Mouse (Mus musculus) kidney, adult 2 months (tissue): ENCODE measurements at regions not wholly inside any gene's neighbourhood (a gene's known extent, or its start where the extent isn't known, plus 50 kb on each side); places are given as distances from the start of the nearest gene placed in this dataset.

ENCODE experiments used
- DNase-seq: peaks from one replicate; pipeline ENCODE4 v3.0.0; 2021
- H3K27ac ChIP-seq: fragments of 200-500 bp; 2 replicates; pipeline ENCODE4 v1.5.1; 2012; ENCODE audit warnings: low read depth, low read length, control low read depth, inconsistent platforms; ENCODE audit not compliant: insufficient read depth
- H3K27me3 ChIP-seq: fragments of 200-500 bp; replicated peaks from 2 replicates; pipeline ENCODE4 v1.6.1; 2012; ENCODE audit warnings: mild to moderate bottlenecking, moderate library complexity, low read length, inconsistent platforms; ENCODE audit not compliant: control insufficient read depth, insufficient read depth
- H3K36me3 ChIP-seq: fragments of 200-500 bp; 2 replicates; pipeline ENCODE4 v1.6.1; 2012; ENCODE audit warnings: mild to moderate bottlenecking, moderate library complexity, low read length, inconsistent platforms; ENCODE audit not compliant: control insufficient read depth, insufficient read depth
- H3K4me1 ChIP-seq: fragments of 200-500 bp; 2 replicates; pipeline ENCODE4 v1.6.1; 2011; ENCODE audit warnings: low read length; ENCODE audit not compliant: control insufficient read depth, insufficient read depth
- H3K4me3 ChIP-seq: fragments of 200-500 bp; 2 replicates; pipeline ENCODE4 v1.5.1; 2011; ENCODE audit warnings: mild to moderate bottlenecking, low read depth, low read length, control low read depth; ENCODE audit not compliant: insufficient read depth
- CTCF ChIP-seq: fragments of 200-500 bp; conservative IDR thresholded peaks from 2 replicates; pipeline ENCODE4 v1.5.1; 2011; ENCODE audit warnings: low read depth, mild to moderate bottlenecking, control low read depth, low read length, moderate library complexity, mixed read lengths; ENCODE audit not compliant: insufficient read depth, insufficient read length
- POLR2A ChIP-seq: fragments of 200-500 bp; IDR thresholded peaks from one replicate; pipeline ENCODE4 v1.6.1; 2011; ENCODE audit warnings: low read depth, low read length, control low read depth
- WGBS: fragments of 180-500 bp; shearing (Covaris S2); methylation state at CpG from one replicate; pipeline ENCODE4 v1.1.7; 2018; 5-methylcytosine and 5-hydroxymethylcytosine counted together

DNA sequence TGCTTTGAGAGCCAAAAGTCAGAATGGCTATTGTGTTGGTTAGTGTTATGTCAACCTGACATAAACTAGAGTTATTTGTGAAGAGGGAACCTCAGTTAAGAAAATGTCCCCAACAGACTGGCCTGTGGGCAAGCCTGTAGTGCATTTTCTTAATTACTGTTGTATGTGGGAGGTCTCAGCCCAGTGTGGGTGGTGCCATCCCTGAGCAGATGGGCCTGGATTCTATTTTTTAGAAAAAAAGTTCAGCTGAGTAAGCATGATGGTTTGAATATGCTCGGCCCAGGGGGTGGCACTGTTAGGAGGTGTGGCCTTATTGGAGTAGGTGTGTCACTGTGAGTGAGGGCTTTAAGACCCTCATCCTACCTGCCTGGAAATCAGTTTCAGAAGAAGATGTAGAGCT lies 104.0 kb downstream of the Tmem215 start:
- no peak for DNase-seq
- TF ChIP-seq CTCF: no peak
- no peak for TF ChIP-seq POLR2A
- no peaks in the 10 kb centered on the region for H3K36me3 ChIP-seq
- no peaks in the 10 kb centered on the region for H3K4me1 ChIP-seq
- no peak overlapping the region for H3K4me3 ChIP-seq
- WGBS: 68% methylated on average over 1 of the region's 1 CpGs
- H3K27ac ChIP-seq: no peak overlapping the region
- no peaks in the 10 kb centered on the region for H3K27me3 ChIP-seq

DNA sequence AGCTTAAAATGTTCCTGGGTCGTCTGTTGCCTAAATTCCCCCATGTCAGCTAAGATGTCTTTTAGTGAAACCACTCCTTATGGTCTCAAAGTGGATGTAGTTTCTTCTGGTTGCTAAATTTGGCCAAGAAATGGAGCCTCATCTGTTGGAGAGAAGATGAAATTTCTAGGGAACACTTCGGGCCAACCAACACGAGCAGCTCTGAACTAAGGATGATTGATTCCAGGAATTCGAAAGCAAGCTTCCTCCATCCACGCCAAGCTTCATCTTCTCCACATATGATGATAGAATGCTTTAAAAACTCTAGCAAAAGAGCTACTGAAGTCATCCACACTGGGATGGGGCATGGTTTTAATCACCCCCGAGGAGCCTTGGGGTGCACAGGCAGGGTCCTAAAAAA lies 112.5 kb downstream of the Tmem215 start:
- Histone ChIP-seq H3K4me1 (no peaks in the 10 kb centered on the region), H3K27ac (no peak overlapping the region), H3K36me3 (no peaks in the 10 kb centered on the region), H3K4me3 (no peak overlapping the region), H3K27me3 (no peaks in the 10 kb centered on the region; the same call in 1 of the 2 replicates)
- DNase-seq: no peak
- 80% methylated on average over 6 of the region's 6 CpGs for WGBS
- no peak for TF ChIP-seq POLR2A
- TF ChIP-seq CTCF: no peak

DNA sequence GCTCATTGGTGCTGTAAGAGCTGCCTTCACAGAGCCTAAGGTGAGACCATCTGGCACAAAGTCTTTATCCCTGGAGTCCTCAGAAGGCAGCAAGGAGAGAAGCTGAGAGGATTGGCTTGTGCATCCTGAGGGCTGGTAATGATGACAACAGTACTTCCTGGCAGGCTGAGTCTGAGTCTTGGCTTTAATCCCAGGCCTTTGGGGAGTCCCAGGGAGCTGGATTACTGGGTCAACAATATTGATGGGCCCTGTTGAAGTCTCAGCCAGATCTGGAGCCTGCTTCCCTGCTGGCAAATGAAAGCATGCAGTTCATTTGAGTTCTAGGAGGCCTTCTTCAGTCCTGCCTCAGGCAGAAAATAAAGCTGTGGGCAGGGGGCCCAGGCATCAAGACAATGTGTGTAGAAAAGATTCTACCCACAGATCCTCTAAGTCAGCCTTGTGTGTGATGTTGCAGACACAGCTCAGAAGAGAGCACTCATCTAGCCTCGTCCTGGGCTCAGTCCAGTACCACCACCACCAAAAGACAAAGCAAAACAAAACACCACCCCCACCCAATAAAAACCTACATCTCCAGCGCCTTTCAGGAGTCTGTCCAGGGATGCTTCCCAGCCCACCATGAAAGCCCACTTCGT lies 113.1 kb downstream of the Tmem215 start:
- Histone ChIP-seq H3K27me3 (no peaks in the 10 kb centered on the region; the same call in 1 of the 2 replicates), H3K4me1 (no peaks in the 10 kb centered on the region), H3K4me3 (no peak overlapping the region), H3K36me3 (no peaks in the 10 kb centered on the region), H3K27ac (no peak overlapping the region)
- 81% methylated on average over 3 of the region's 3 CpGs for WGBS
- DNase-seq: peak; percentile 3
- TF ChIP-seq CTCF (no peak), POLR2A (no peak)

DNA sequence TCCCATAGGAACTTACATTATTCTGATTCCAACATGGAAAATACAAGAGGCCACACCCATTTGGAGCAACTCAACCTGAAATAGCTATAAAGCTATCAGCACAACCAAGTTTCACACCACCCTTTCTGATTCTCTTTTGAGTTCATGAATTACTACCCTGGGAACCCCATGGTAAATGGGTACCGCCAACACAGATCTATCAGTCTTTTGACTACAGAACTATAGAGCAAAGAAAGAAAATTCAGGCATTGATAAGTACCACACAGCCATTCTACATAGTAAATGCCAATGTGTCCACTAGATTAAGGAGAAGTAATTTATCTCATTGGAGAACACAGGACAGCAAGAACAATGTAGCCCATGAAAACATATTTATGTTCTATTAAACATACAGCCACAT lies 114.1 kb downstream of the Tmem215 start:
- no peak overlapping the region for H3K27ac ChIP-seq
- no peak for DNase-seq
- no peaks in the 10 kb centered on the region; the same call in 1 of the 2 replicates for H3K27me3 ChIP-seq
- WGBS: 97% methylated on average over 1 of the region's 1 CpGs
- no peak overlapping the region for H3K4me3 ChIP-seq
- no peaks in the 10 kb centered on the region for H3K4me1 ChIP-seq
- H3K36me3 ChIP-seq: no peaks in the 10 kb centered on the region
- TF ChIP-seq POLR2A: no peak
- TF ChIP-seq CTCF: no peak

DNA sequence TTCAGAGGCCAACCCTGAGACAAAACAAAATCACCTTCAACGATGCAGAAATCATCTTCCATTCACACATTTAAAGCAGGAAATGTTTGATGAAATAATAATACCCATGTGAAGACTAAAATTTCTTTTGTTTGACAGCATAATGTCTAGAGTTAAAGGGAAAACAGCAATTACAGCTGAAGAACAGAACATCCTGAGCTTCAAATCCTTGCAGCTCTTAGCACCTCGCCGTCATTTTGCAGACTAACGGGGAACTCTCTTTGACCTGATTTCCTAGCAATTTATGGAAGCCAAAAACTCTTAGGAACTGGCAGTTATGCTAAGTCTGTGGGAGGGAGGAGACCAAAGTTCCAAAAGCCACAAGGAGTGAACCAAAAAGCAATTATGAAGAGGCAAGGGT lies 115.3 kb downstream of the Tmem215 start:
- H3K4me3 ChIP-seq: no peak overlapping the region
- H3K36me3 ChIP-seq: no peaks in the 10 kb centered on the region
- H3K27me3 ChIP-seq: no peaks in the 10 kb centered on the region; the same call in 1 of the 2 replicates
- TF ChIP-seq CTCF: no peak
- TF ChIP-seq POLR2A: no peak
- H3K4me1 ChIP-seq: no peaks in the 10 kb centered on the region
- 57% methylated on average over 4 of the region's 4 CpGs for WGBS
- no peak for DNase-seq
- no peak overlapping the region for H3K27ac ChIP-seq

DNA sequence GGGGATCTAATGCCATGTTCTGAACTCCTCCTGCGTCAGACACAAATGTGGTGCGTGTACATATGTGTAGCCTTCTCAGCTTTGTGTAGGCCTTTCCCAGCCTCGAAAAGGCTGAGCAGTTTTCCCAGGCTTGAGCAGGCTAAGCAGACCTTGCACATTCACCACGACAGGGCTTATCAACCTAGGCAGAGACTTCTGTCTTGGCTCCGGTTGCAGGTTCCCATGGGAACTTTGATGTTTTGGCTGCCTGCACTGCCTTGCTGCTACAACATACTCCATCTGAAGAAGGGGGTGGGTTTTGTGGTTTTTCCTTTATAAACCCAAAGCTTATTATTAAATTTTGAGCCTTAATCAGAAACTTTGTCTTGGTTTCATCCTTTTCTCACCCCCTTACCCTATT lies 109.2 kb downstream of the Aptx start:
- H3K4me3 ChIP-seq: no peak overlapping the region
- no peak for TF ChIP-seq CTCF
- no peak for TF ChIP-seq POLR2A
- no peak overlapping the region for H3K27ac ChIP-seq
- WGBS: 79% methylated on average over 5 of the region's 5 CpGs
- no peak for DNase-seq
- H3K27me3 ChIP-seq: no peaks in the 10 kb centered on the region
- no peaks in the 10 kb centered on the region for H3K4me1 ChIP-seq
- H3K36me3 ChIP-seq: no peaks in the 10 kb centered on the region

DNA sequence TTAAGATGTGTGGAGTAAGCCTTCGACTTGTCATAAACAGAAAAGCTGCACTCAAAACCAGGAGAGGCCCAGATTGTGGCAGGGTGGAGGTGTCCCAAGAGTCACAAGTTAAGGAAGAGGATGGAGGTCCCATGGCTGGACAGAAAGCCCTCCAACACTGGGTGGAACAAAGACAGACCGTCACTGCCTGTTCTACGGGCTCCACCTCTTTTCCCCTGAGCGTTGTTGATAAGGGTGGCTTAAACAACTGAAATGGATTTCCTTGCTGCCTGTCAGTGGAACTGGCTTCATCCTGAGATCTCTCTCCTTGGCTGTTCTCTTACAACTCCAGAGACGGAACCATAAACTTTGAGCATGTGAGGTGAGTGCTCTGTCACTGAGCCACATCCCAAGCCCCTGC lies 78.0 kb downstream of the Aptx start:
- WGBS: 65% methylated on average over 5 of the region's 5 CpGs
- Histone ChIP-seq H3K36me3 (no peaks in the 10 kb centered on the region), H3K27ac (no peak overlapping the region), H3K4me3 (no peak overlapping the region), H3K27me3 (no peaks in the 10 kb centered on the region), H3K4me1 (no peaks in the 10 kb centered on the region)
- no peak for TF ChIP-seq POLR2A
- TF ChIP-seq CTCF: no peak
- DNase-seq: no peak
